Mouse (Mus musculus): Measurements from ENCODE around the gene 9630041A04Rik. TPM values are rescaled to one million over a fixed set of nuclear protein-coding genes. Genes with fewer than 3 reads are reported as not detected.

The 9630041A04Rik gene
- polyA plus RNA-seq, 2 experiments = not detected

DNA sequence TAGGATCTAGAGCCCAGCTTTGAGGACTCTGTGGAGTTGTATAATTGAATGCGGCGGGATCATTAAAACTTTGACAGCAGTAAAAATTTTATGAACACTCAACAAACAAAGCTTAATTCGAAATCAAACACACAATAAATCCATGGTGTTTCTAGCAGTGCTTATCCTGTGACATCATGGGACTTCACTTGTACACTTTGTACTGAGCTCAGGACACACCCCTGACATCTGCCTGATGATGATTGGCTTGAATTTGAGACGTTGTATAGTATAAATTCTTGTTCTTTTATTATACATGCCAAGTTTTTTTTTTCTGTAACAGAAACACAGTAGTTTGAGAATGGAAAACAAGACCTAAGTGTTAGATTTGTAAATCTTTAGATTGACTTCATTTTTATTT lies 8.4 kb downstream of the 9630041A04Rik start:
- Histone ChIP-seq H3K4me2 (ENCODE audit: low read depth) (no peak overlapping the region), H3K27me3 (ENCODE audit: control insufficient read depth, insufficient read depth, low read length) (no peaks in the 10 kb centered on the region), H3K4me3 (ENCODE audit: insufficient read depth in 1 of 2, low read depth in 2 of 2, low read length in 2 of 2) (no peak overlapping the region), H3K36me3 (replicated peaks; ENCODE audit: control insufficient read depth, insufficient read depth, low read depth) (no peaks in the 10 kb centered on the region), H3K4me1 (replicated peaks; ENCODE audit: control insufficient read depth in 2 of 2, insufficient read depth in 2 of 2, low read length in 1 of 2) (no peaks in the 10 kb centered on the region), H3K9me3 (ENCODE audit: control insufficient read depth, low read length) (no peaks in the 10 kb centered on the region), H3K27ac (no peak overlapping the region), H3K9ac (replicated peaks) (no peak overlapping the region)
- TF ChIP-seq EP300 (IDR thresholded peaks at IDR 0.05; ENCODE audit: low read depth) (no peak), CTCF (IDR thresholded peaks at IDR 0.05; ENCODE audit: low read depth) (no peak)
- ATAC-seq (ENCODE audit: insufficient read depth) = no peak
- no peak for DNase-seq (ENCODE audit: low read depth in 3 of 3, low spot score in 3 of 3)
- 61% methylated on average over 4 of the region's 4 CpGs for WGBS (ENCODE audit: insufficient replicate concordance)

DNA sequence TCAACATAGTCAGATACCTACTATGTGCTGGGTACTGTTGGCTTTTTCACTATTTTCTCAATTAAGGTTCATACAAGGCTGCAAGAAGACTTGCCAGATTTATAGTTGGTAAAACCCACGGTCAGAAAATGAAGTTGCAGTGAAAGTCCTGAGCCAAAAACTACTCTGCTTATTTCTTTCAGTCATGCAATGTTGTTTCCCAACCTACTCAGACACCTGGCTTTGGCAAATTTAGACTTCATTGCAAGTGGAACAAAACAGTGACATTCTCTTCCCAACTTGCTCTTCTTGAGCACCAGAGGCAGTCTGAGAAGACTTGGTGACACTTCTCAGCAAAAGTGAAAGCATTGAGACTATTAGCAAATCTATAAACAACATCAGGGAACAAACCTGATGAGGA lies 13.7 kb downstream of the 9630041A04Rik start:
- no peak for DNase-seq (ENCODE audit: low read depth in 3 of 3, low spot score in 3 of 3)
- Histone ChIP-seq H3K27ac (no peak overlapping the region), H3K9ac (replicated peaks) (no peak overlapping the region), H3K4me1 (replicated peaks; ENCODE audit: control insufficient read depth in 2 of 2, insufficient read depth in 2 of 2, low read length in 1 of 2) (no peaks in the 10 kb centered on the region), H3K27me3 (ENCODE audit: control insufficient read depth, insufficient read depth, low read length) (no peaks in the 10 kb centered on the region), H3K36me3 (replicated peaks; ENCODE audit: control insufficient read depth, insufficient read depth, low read depth) (no peaks in the 10 kb centered on the region), H3K4me3 (ENCODE audit: insufficient read depth in 1 of 2, low read depth in 2 of 2, low read length in 2 of 2) (no peak overlapping the region), H3K4me2 (ENCODE audit: low read depth) (no peak overlapping the region), H3K9me3 (ENCODE audit: control insufficient read depth, low read length) (no peaks in the 10 kb centered on the region)
- no peak for ATAC-seq (ENCODE audit: insufficient read depth)
- no peak for TF ChIP-seq EP300 (IDR thresholded peaks at IDR 0.05; ENCODE audit: low read depth)
- no peak for TF ChIP-seq CTCF (IDR thresholded peaks at IDR 0.05; ENCODE audit: low read depth)
- WGBS (ENCODE audit: insufficient replicate concordance) = 49% methylated on average over 1 of the region's 1 CpGs

DNA sequence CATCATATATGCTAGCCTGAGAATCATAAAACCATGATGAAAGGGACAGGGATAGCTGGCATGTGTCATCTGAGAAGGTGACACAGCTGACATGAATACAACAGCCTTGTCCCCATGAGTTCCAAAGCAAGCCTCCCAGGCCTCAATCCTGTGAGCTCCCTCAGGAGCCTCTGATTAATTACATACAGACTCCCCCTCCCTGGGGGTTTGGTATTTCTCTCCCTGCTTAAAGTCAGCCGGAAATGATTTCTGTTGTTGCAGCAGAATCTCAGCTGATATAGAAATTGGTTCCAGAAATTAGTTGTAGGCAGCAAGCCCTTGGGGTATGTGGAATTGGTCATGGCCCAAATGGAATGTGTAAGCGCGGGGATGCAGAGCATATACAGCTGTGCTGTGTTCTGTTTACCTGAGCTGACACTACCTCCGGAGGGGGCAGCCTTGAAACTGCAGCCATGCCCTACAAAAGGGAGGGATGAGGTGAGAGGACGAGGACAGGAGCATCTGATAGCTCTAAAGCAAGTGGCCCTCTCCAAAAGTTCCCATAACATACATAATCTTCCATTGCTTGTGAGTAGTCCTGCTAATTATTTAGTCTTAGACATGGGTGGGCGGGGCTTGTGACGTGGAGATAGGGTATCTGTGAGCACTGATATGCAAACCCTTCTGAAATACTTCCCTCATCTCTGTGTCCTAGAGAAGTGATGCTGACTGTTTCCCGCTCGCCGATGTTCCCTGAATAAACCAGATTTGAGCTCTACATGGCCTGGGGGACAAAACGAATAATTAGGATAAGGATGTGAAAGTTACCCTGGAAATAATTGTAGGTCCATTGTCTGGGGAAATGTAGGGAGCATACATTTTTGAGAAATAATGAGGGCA lies 15.7 kb downstream of the 9630041A04Rik start:
- H3K36me3 ChIP-seq (replicated peaks; ENCODE audit: control insufficient read depth, insufficient read depth, low read depth) = no peaks in the 10 kb centered on the region
- no peaks in the 10 kb centered on the region for H3K4me1 ChIP-seq (replicated peaks; ENCODE audit: control insufficient read depth in 2 of 2, insufficient read depth in 2 of 2, low read length in 1 of 2)
- no peaks in the 10 kb centered on the region for H3K9me3 ChIP-seq (ENCODE audit: control insufficient read depth, low read length)
- H3K9ac ChIP-seq (replicated peaks) = no peak overlapping the region
- DNase-seq (ENCODE audit: low read depth in 3 of 3, low spot score in 3 of 3) = no peak
- no peak overlapping the region for H3K4me3 ChIP-seq (ENCODE audit: insufficient read depth in 1 of 2, low read depth in 2 of 2, low read length in 2 of 2)
- TF ChIP-seq EP300 (IDR thresholded peaks at IDR 0.05; ENCODE audit: low read depth) (no peak), CTCF (IDR thresholded peaks at IDR 0.05; ENCODE audit: low read depth) (no peak)
- ATAC-seq (ENCODE audit: insufficient read depth) = no peak
- no peaks in the 10 kb centered on the region for H3K27me3 ChIP-seq (ENCODE audit: control insufficient read depth, insufficient read depth, low read length)
- H3K27ac ChIP-seq = no peak overlapping the region
- H3K4me2 ChIP-seq (ENCODE audit: low read depth) = no peak overlapping the region
- 60% methylated on average over 11 of the region's 11 CpGs for WGBS (ENCODE audit: insufficient replicate concordance)

DNA sequence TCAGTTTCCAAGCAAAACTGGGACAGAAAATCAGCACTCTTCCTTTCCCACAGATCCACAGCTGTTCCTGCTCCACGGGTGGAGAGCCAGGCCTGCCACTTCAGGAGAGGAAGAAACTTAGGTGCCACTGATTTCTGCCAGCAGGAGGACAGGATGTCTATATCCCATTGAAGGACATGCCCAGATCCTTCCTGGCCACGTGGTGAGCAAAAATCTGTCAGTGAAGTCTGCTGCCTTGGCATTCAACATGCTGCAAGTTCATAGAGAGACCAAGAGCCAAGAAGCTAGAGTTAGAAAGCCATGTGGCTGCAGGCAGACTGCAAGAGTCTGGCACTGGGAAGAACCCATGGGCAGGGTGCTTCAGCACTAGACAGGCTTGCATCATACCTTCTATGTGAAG lies 21.7 kb downstream of the 9630041A04Rik start:
- 19% methylated on average over 2 of the region's 2 CpGs for WGBS (ENCODE audit: insufficient replicate concordance)
- no peak for ATAC-seq (ENCODE audit: insufficient read depth)

DNA sequence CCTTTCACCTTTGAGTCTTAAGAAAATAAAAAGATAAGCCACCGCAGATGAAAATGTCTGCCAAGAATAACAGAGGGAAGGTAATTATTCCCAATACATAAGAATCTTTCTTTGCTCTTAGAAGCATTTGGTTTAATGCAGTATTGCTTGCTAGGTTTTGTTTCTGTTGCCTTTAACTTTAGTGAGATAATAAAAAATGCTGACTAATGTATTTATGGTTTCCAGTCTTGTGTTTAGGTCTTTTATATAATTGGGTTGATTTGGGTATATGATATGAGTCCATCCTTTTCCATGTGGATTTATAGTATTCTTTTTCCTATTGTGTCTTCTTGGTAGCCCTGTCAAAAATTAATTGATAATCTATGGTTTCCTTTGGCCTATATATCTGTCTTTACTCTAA lies 36.2 kb downstream of the 9630041A04Rik start:
- Histone ChIP-seq H3K4me2 (ENCODE audit: low read depth) (no peak overlapping the region), H3K9ac (replicated peaks) (no peak overlapping the region), H3K36me3 (replicated peaks; ENCODE audit: control insufficient read depth, insufficient read depth, low read depth) (no peaks in the 10 kb centered on the region), H3K27me3 (ENCODE audit: control insufficient read depth, insufficient read depth, low read length) (no peaks in the 10 kb centered on the region), H3K9me3 (ENCODE audit: control insufficient read depth, low read length) (no peaks in the 10 kb centered on the region), H3K4me1 (replicated peaks; ENCODE audit: control insufficient read depth in 2 of 2, insufficient read depth in 2 of 2, low read length in 1 of 2) (no peaks in the 10 kb centered on the region), H3K4me3 (ENCODE audit: insufficient read depth in 1 of 2, low read depth in 2 of 2, low read length in 2 of 2) (no peak overlapping the region), H3K27ac (no peak overlapping the region)
- DNase-seq (ENCODE audit: low read depth in 3 of 3, low spot score in 3 of 3) (no peak), ATAC-seq (ENCODE audit: insufficient read depth) (no peak)
- TF ChIP-seq EP300 (IDR thresholded peaks at IDR 0.05; ENCODE audit: low read depth) = no peak
- no peak for TF ChIP-seq CTCF (IDR thresholded peaks at IDR 0.05; ENCODE audit: low read depth)
- WGBS (ENCODE audit: insufficient replicate concordance) = 76% methylated on average over 1 of the region's 1 CpGs

More for the DNA sequence above, 21.7 kb downstream of the 9630041A04Rik start:
- DNase-seq (ENCODE audit: low read depth in 3 of 3, low spot score in 3 of 3) = no peak
- no peaks in the 10 kb centered on the region for H3K4me1 ChIP-seq (replicated peaks; ENCODE audit: control insufficient read depth in 2 of 2, insufficient read depth in 2 of 2, low read length in 1 of 2)
- H3K36me3 ChIP-seq (replicated peaks; ENCODE audit: control insufficient read depth, insufficient read depth, low read depth) = no peaks in the 10 kb centered on the region
- TF ChIP-seq EP300 (IDR thresholded peaks at IDR 0.05; ENCODE audit: low read depth) (no peak), CTCF (IDR thresholded peaks at IDR 0.05; ENCODE audit: low read depth) (no peak)
- no peak overlapping the region for H3K27ac ChIP-seq
- no peaks in the 10 kb centered on the region for H3K9me3 ChIP-seq (ENCODE audit: control insufficient read depth, low read length)
- no peak overlapping the region for H3K4me3 ChIP-seq (ENCODE audit: insufficient read depth in 1 of 2, low read depth in 2 of 2, low read length in 2 of 2)
- H3K27me3 ChIP-seq (ENCODE audit: control insufficient read depth, insufficient read depth, low read length) = no peaks in the 10 kb centered on the region
- no peak overlapping the region for H3K4me2 ChIP-seq (ENCODE audit: low read depth)
- no peak overlapping the region for H3K9ac ChIP-seq (replicated peaks)
